Mouse (Mus musculus) myocyte (in vitro differentiated cells): Measurements from ENCODE around the gene Rab33b.

Experiments used
- MYOG ChIP-seq, 3 experiments: IDR thresholded peaks; one replicate each; pipeline ENCODE4 v1.6.1; 2011; ENCODE audit warnings: control low read depth in 2 of 3, low read depth in 2 of 3, mild to moderate bottlenecking in 2 of 3; ENCODE audit not compliant: insufficient read length in 2 of 3, control insufficient read depth in 1 of 3, insufficient read depth in 1 of 3
- POLR2A ChIP-seq: IDR thresholded peaks from one replicate; pipeline ENCODE4 v1.6.1; 2011; ENCODE audit warnings: low read depth, mild to moderate bottlenecking, control low read depth, moderate library complexity; ENCODE audit not compliant: insufficient read length
- TCF12 ChIP-seq: IDR thresholded peaks from one replicate; pipeline ENCODE4 v1.6.1; 2011; ENCODE audit warnings: mild to moderate bottlenecking, control low read depth; ENCODE audit not compliant: poor library complexity, insufficient read depth, severe bottlenecking

DNA sequence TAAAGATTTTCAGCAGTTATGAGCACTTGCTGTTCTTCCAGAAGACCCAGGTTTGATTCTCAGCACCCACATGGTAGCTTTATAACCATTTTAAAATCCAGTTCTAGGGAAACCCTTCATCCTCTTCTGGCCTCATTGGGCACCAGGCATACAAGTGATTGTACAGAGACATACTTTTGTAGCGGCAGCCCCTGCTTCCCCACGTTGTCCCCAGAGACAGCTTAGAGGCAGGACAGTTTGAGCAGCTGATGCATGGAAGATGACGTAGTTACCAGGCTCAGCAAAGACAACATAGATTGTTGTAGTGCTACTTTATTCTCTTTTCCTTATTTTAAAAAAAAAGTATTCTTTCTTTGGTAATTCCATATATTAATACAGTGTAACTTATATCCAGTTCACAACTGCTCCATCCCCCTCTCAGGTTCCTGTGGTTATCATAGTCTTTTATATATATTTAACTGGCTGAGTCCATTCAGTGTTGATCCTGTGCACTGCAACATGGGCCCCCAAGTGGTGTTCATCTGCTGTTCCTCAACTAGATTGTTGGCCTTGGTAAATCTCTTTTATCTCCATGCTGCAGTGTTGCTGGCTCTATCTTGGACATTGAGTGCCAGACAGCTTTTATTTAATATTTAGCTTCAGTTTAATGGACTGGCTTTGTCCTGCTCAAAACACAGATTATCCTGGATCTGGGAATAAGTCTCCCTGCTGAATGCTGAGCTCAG lies 48.7 kb upstream of the Rab33b start:
- TF ChIP-seq POLR2A (no peak), MYOG (IDR thresholded peaks at IDR 0.05; ENCODE audit: control insufficient read depth in 1 of 3, insufficient read depth in 1 of 3, insufficient read length in 2 of 3, low read depth in 2 of 3) (no peak), TCF12 (no peak)
